Mouse (Mus musculus): ENCODE measurements at regions not wholly inside any gene's neighbourhood (a gene's known extent, or its start where the extent isn't known, plus 50 kb on each side); places are given as distances from the start of the nearest gene placed in this dataset.

GRCm38 (mm10) chr12:79967491-79968255 is 145.1 kb downstream of the Zfp36l1 start:
- Histone ChIP-seq H3K4me1 (ENCODE audit: control insufficient read depth, insufficient read depth, low read length) (peaks cover 31% of the 10 kb centered on the region), H3K27ac (ENCODE audit: low read depth, low read length) (no peak overlapping the region), H3K4me3 (ENCODE audit: low read depth, low read length) (no peak overlapping the region), H3K27me3 (ENCODE audit: control insufficient read depth, insufficient read depth, low read length) (no peaks in the 10 kb centered on the region), H3K9ac (ENCODE audit: low read length) (no peak overlapping the region), H3K4me2 (no peak overlapping the region), H3K36me3 (ENCODE audit: control insufficient read depth, insufficient read depth, low read length) (no peaks in the 10 kb centered on the region), H3K9me3 (ENCODE audit: control insufficient read depth, low read length) (no peaks in the 10 kb centered on the region)
- DNase-seq (ENCODE audit: low spot score, missing footprints), result no peak
- no peak for ATAC-seq (ENCODE audit: low FRiP score)
- WGBS, result 87% methylated on average over 11 of the region's 11 CpGs

- Histone ChIP-seq H3K9ac (ENCODE audit: low read length) (no peak overlapping the region), H3K4me2 (no peak overlapping the region), H3K27ac (ENCODE audit: low read depth, low read length) (no peak overlapping the region), H3K4me3 (ENCODE audit: low read depth, low read length) (no peak overlapping the region), H3K9me3 (ENCODE audit: control insufficient read depth, low read length) (no peaks in the 10 kb centered on the region), H3K4me1 (ENCODE audit: control insufficient read depth, insufficient read depth, low read length) (peaks cover 31% of the 10 kb centered on the region), H3K36me3 (ENCODE audit: control insufficient read depth, insufficient read depth, low read length) (no peaks in the 10 kb centered on the region), H3K27me3 (ENCODE audit: control insufficient read depth, insufficient read depth, low read length) (no peaks in the 10 kb centered on the region)
- WGBS, result 61% methylated on average over 12 of the region's 12 CpGs
- ATAC-seq (ENCODE audit: low FRiP score) (no peak), DNase-seq (ENCODE audit: low spot score, missing footprints) (no peak)
Observed at GRCm38 (mm10) chr12:79966621-79967490, 146.0 kb downstream of the Zfp36l1 start.

- Histone ChIP-seq H3K9me3 (ENCODE audit: control insufficient read depth, low read length) (no peaks in the 10 kb centered on the region), H3K36me3 (ENCODE audit: control insufficient read depth, insufficient read depth, low read length) (no peaks in the 10 kb centered on the region), H3K9ac (ENCODE audit: low read length) (peak overlapping the region; percentile 76; the same call in 1 of the 2 replicates), H3K4me3 (ENCODE audit: low read depth, low read length) (no peak overlapping the region), H3K27ac (ENCODE audit: low read depth, low read length) (no peak overlapping the region), H3K4me2 (peak overlapping the region; percentile 65), H3K27me3 (ENCODE audit: control insufficient read depth, insufficient read depth, low read length) (no peaks in the 10 kb centered on the region), H3K4me1 (ENCODE audit: control insufficient read depth, insufficient read depth, low read length) (peaks cover 29% of the 10 kb centered on the region)
- DNase-seq (ENCODE audit: low spot score, missing footprints) (no peak), ATAC-seq (ENCODE audit: low FRiP score) (no peak)
- 37% methylated on average over 6 of the region's 6 CpGs for WGBS
Observed at GRCm38 (mm10) chr12:79966289-79966615, 146.6 kb downstream of the Zfp36l1 start.

- H3K4me2 ChIP-seq, result peak overlapping the region; percentile 65
- H3K4me1 ChIP-seq (ENCODE audit: control insufficient read depth, insufficient read depth, low read length), result peaks cover 23% of the 10 kb centered on the region
- DNase-seq (ENCODE audit: low spot score, missing footprints), result peak; percentile 96
- 5% methylated on average over 46 of the region's 46 CpGs for WGBS
- H3K9me3 ChIP-seq (ENCODE audit: control insufficient read depth, low read length), result no peaks in the 10 kb centered on the region
- peak overlapping the region; percentile 76 for H3K9ac ChIP-seq (ENCODE audit: low read length)
- H3K4me3 ChIP-seq (ENCODE audit: low read depth, low read length), result peak overlapping the region; percentile 31
- H3K36me3 ChIP-seq (ENCODE audit: control insufficient read depth, insufficient read depth, low read length), result no peaks in the 10 kb centered on the region
- peak; percentile 78 for ATAC-seq (ENCODE audit: low FRiP score)
- no peak overlapping the region; the same call in 1 of the 2 replicates for H3K27ac ChIP-seq (ENCODE audit: low read depth, low read length)
- H3K27me3 ChIP-seq (ENCODE audit: control insufficient read depth, insufficient read depth, low read length), result no peaks in the 10 kb centered on the region
Observed at GRCm38 (mm10) chr12:79965471-79966288, 147.1 kb downstream of the Zfp36l1 start.

- Histone ChIP-seq H3K4me3 (ENCODE audit: low read depth, low read length) (no peak overlapping the region), H3K9ac (ENCODE audit: low read length) (no peak overlapping the region), H3K9me3 (ENCODE audit: control insufficient read depth, low read length) (no peaks in the 10 kb centered on the region), H3K4me2 (no peak overlapping the region), H3K36me3 (ENCODE audit: control insufficient read depth, insufficient read depth, low read length) (no peaks in the 10 kb centered on the region), H3K27ac (ENCODE audit: low read depth, low read length) (no peak overlapping the region), H3K27me3 (ENCODE audit: control insufficient read depth, insufficient read depth, low read length) (no peaks in the 10 kb centered on the region), H3K4me1 (ENCODE audit: control insufficient read depth, insufficient read depth, low read length) (peaks cover 13% of the 10 kb centered on the region)
- DNase-seq (ENCODE audit: low spot score, missing footprints) (no peak), ATAC-seq (ENCODE audit: low FRiP score) (no peak)
- 81% methylated on average over 9 of the region's 9 CpGs for WGBS
Observed at GRCm38 (mm10) chr12:79963443-79964025, 149.3 kb downstream of the Zfp36l1 start.

GRCm38 (mm10) chr12:79962649-79963236 is 150.1 kb downstream of the Zfp36l1 start:
- Histone ChIP-seq H3K4me3 (ENCODE audit: low read depth, low read length) (no peak overlapping the region), H3K27ac (ENCODE audit: low read depth, low read length) (no peak overlapping the region), H3K9me3 (ENCODE audit: control insufficient read depth, low read length) (no peaks in the 10 kb centered on the region), H3K4me2 (no peak overlapping the region), H3K27me3 (ENCODE audit: control insufficient read depth, insufficient read depth, low read length) (no peaks in the 10 kb centered on the region), H3K36me3 (ENCODE audit: control insufficient read depth, insufficient read depth, low read length) (no peaks in the 10 kb centered on the region), H3K9ac (ENCODE audit: low read length) (no peak overlapping the region), H3K4me1 (ENCODE audit: control insufficient read depth, insufficient read depth, low read length) (peaks cover 13% of the 10 kb centered on the region)
- ATAC-seq (ENCODE audit: low FRiP score), result no peak
- WGBS, result 92% methylated on average over 11 of the region's 11 CpGs
- no peak for DNase-seq (ENCODE audit: low spot score, missing footprints)

- Histone ChIP-seq H3K36me3 (ENCODE audit: control insufficient read depth, insufficient read depth, low read length) (no peaks in the 10 kb centered on the region), H3K4me2 (no peak overlapping the region), H3K9me3 (ENCODE audit: control insufficient read depth, low read length) (no peaks in the 10 kb centered on the region), H3K4me1 (ENCODE audit: control insufficient read depth, insufficient read depth, low read length) (peaks cover 20% of the 10 kb centered on the region), H3K4me3 (ENCODE audit: low read depth, low read length) (no peak overlapping the region), H3K27ac (ENCODE audit: low read depth, low read length) (no peak overlapping the region), H3K9ac (ENCODE audit: low read length) (no peak overlapping the region), H3K27me3 (ENCODE audit: control insufficient read depth, insufficient read depth, low read length) (no peaks in the 10 kb centered on the region)
- no peak for ATAC-seq (ENCODE audit: low FRiP score)
- no peak for DNase-seq (ENCODE audit: low spot score, missing footprints)
- WGBS, result 89% methylated on average over 4 of the region's 4 CpGs
Observed at GRCm38 (mm10) chr12:79961881-79962280, 150.9 kb downstream of the Zfp36l1 start.

GRCm38 (mm10) chr12:79961076-79961475 is 151.7 kb downstream of the Zfp36l1 start:
- H3K9ac ChIP-seq (ENCODE audit: low read length), result no peak overlapping the region
- 94% methylated on average over 6 of the region's 6 CpGs for WGBS
- H3K9me3 ChIP-seq (ENCODE audit: control insufficient read depth, low read length), result no peaks in the 10 kb centered on the region
- no peaks in the 10 kb centered on the region for H3K36me3 ChIP-seq (ENCODE audit: control insufficient read depth, insufficient read depth, low read length)
- DNase-seq (ENCODE audit: low spot score, missing footprints) (no peak), ATAC-seq (ENCODE audit: low FRiP score) (no peak)
- H3K4me2 ChIP-seq, result no peak overlapping the region
- H3K4me3 ChIP-seq (ENCODE audit: low read depth, low read length), result no peak overlapping the region
- peaks cover 17% of the 10 kb centered on the region for H3K4me1 ChIP-seq (ENCODE audit: control insufficient read depth, insufficient read depth, low read length)
- no peak overlapping the region for H3K27ac ChIP-seq (ENCODE audit: low read depth, low read length)
- H3K27me3 ChIP-seq (ENCODE audit: control insufficient read depth, insufficient read depth, low read length), result no peaks in the 10 kb centered on the region
